Mouse (Mus musculus) limb, embryonic 13.5 days (tissue): ENCODE measurements at regions not wholly inside any gene's neighbourhood (a gene's known extent, or its start where the extent isn't known, plus 50 kb on each side); places are given as distances from the start of the nearest gene placed in this dataset.

Source experiments
- ATAC-seq: fragments of 200-750 bp; cut with Nextera tagmentation; 2 replicates; pipeline ENCODE4 v1.8.0; 2017; ENCODE audit warnings: low read depth, moderate number of reproducible peaks, moderate TSS enrichment; ENCODE audit not compliant: low FRiP score
- H3K27ac ChIP-seq: fragments of 300-500 bp; sonication (generic); 2 replicates; pipeline ENCODE4 v1.5.1; 2015; ENCODE audit warnings: inconsistent platforms, mild to moderate bottlenecking, moderate library complexity
- H3K27me3 ChIP-seq: fragments of 300-500 bp; sonication (generic); 2 replicates; pipeline ENCODE4 v1.6.1; 2015; ENCODE audit warnings: mild to moderate bottlenecking, inconsistent platforms
- H3K36me3 ChIP-seq: fragments of 300-500 bp; sonication (generic); 2 replicates; pipeline ENCODE4 v1.6.1; 2015; ENCODE audit warnings: inconsistent platforms, mild to moderate bottlenecking, moderate library complexity
- H3K4me1 ChIP-seq: fragments of 300-500 bp; sonication (generic); 2 replicates; pipeline ENCODE4 v1.6.1; 2015; ENCODE audit warnings: inconsistent platforms
- H3K4me2 ChIP-seq: fragments of 300-500 bp; sonication (generic); replicated peaks from 2 replicates; pipeline ENCODE4 v1.6.1; 2015; ENCODE audit warnings: inconsistent platforms, mild to moderate bottlenecking, moderate library complexity
- H3K4me3 ChIP-seq: fragments of 300-500 bp; sonication (generic); 2 replicates; pipeline ENCODE4 v1.5.1; 2015; ENCODE audit warnings: moderate library complexity, mild to moderate bottlenecking, inconsistent platforms
- H3K9ac ChIP-seq: fragments of 300-500 bp; sonication (generic); 2 replicates; pipeline ENCODE4 v1.6.1; 2015; ENCODE audit warnings: mild to moderate bottlenecking, inconsistent platforms
- H3K9me3 ChIP-seq: fragments of 300-500 bp; sonication (generic); 2 replicates; pipeline ENCODE4 v1.6.1; 2016; ENCODE audit warnings: inconsistent platforms
- WGBS: fragments of 180-500 bp; shearing (Covaris S2); methylation state at CpG from one replicate; pipeline ENCODE4 v1.1.7; 2015; 5-methylcytosine and 5-hydroxymethylcytosine counted together

DNA sequence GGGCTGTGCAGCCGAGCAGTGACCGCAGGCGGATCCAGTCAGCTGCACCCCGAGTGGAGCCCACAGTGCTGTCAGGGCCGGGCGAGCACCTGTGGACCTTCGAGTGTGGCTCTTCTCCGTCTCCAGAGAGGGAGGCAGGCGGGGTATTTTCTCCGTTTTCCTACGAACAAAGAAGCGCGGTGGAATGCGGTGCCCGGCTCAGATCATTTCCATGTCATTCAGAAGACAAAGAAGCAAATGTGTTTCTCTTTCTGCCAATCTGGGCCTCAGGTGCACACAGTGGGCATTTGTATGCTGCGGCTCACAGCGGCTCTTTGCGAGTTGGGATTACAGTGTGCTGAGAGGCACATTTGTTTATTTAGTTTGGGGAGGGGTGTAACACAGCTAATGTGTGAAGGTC is 483.1 kb downstream of the Ajap1 start:
- Histone ChIP-seq H3K4me1 (no peaks in the 10 kb centered on the region), H3K9ac (no peak overlapping the region), H3K9me3 (no peaks in the 10 kb centered on the region), H3K27me3 (no peaks in the 10 kb centered on the region; the same call in 1 of the 2 replicates), H3K36me3 (no peaks in the 10 kb centered on the region), H3K27ac (no peak overlapping the region), H3K4me3 (no peak overlapping the region), H3K4me2 (no peak overlapping the region)
- no peak for ATAC-seq
- WGBS: 72% methylated on average over 18 of the region's 18 CpGs

DNA sequence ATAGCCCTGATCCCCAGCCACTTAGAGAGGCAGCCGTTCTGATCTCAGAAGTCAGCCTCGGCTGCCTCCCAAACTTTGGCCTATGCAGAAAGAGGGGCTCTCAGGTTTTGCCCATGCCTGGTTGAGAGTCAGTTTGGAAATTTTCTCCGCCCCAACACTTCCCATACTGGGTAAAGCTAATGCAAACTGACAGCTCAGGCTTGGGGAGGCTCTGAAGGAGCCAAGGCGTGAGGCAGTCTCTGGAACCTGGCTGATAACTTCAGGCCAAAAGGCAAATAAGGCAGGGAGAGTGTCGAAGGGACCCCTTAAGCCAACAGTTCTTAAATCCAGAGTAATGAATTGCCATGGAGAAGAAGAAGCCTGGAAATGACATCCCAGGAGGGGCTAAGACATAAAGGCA is 485.4 kb downstream of the Ajap1 start:
- Histone ChIP-seq H3K9me3 (no peaks in the 10 kb centered on the region), H3K4me3 (no peak overlapping the region), H3K27ac (no peak overlapping the region), H3K4me1 (no peaks in the 10 kb centered on the region), H3K27me3 (no peaks in the 10 kb centered on the region; the same call in 1 of the 2 replicates), H3K9ac (no peak overlapping the region), H3K4me2 (no peak overlapping the region), H3K36me3 (no peaks in the 10 kb centered on the region)
- WGBS: 68% methylated on average over 5 of the region's 5 CpGs
- ATAC-seq: no peak

GRCm38 (mm10) chr4:152996641-152997040 is 486.0 kb downstream of the Ajap1 start:
- Histone ChIP-seq H3K9me3 (no peaks in the 10 kb centered on the region), H3K27ac (no peak overlapping the region), H3K4me3 (no peak overlapping the region), H3K4me1 (no peaks in the 10 kb centered on the region), H3K9ac (no peak overlapping the region), H3K27me3 (no peaks in the 10 kb centered on the region; the same call in 1 of the 2 replicates), H3K4me2 (no peak overlapping the region), H3K36me3 (no peaks in the 10 kb centered on the region)
- WGBS: 70% methylated on average over 2 of the region's 2 CpGs
- no peak for ATAC-seq

DNA sequence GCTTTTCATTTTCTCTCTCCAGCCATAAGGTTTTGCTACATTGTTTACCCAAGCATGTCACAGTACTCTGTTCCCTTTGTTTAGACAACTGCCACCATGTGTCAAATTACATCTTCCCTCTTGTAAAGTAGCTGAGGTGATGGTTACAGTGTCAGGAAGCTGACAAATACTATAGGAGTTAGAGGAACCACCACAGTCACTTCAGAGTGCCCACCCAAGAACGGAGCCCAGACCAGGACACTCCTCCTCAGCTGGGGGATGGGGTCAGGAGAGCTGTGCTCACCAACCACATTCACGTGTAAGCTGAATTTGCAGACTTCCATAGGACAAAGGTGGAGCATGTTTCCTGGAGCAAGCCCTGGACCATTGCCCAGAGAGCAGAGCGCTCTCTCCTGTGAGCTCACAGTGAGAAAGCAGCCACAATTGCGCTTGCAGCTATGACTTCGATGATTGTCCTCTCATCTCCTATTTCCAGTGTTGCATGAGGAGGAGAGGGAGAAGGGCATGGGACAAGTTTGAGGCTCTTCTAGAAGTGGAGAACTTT is 487.5 kb downstream of the Ajap1 start:
- Histone ChIP-seq H3K36me3 (no peaks in the 10 kb centered on the region), H3K4me1 (no peaks in the 10 kb centered on the region), H3K27me3 (no peaks in the 10 kb centered on the region; the same call in 1 of the 2 replicates), H3K27ac (no peak overlapping the region), H3K9ac (no peak overlapping the region), H3K9me3 (no peaks in the 10 kb centered on the region), H3K4me2 (no peak overlapping the region), H3K4me3 (no peak overlapping the region)
- no peak for ATAC-seq
- 66% methylated on average over 5 of the region's 5 CpGs for WGBS

- H3K9me3 ChIP-seq: no peaks in the 10 kb centered on the region
- H3K36me3 ChIP-seq: no peaks in the 10 kb centered on the region
- H3K4me1 ChIP-seq: no peaks in the 10 kb centered on the region
- no peak for ATAC-seq
- 69% methylated on average over 3 of the region's 3 CpGs for WGBS
- H3K27ac ChIP-seq: no peak overlapping the region
- no peak overlapping the region for H3K4me2 ChIP-seq
- no peak overlapping the region for H3K9ac ChIP-seq
- H3K4me3 ChIP-seq: no peak overlapping the region
- H3K27me3 ChIP-seq: no peaks in the 10 kb centered on the region; the same call in 1 of the 2 replicates
These were observed 488.4 kb downstream of the Ajap1 start for GRCm38 (mm10) chr4:152994206-152994605.

DNA sequence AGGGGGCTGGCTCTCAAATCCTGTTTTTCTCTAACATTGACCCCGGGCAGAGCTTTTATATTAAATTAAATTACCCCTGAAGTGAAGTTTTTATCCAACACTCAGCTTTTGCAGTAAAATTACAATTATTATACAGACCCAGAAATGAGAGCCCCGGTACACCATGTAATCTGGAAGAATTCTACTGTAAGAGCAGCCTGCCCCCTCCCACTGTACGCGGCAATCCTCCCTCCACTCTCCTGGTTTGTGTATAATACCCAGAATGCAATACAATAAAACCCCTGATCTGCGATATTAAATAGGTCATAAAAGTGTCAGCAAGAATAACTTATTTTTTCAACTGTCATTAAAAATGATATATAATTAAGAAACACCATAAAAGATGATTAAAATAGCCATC is 492.3 kb downstream of the Ajap1 start:
- Histone ChIP-seq H3K36me3 (no peaks in the 10 kb centered on the region), H3K4me1 (no peaks in the 10 kb centered on the region), H3K4me2 (no peak overlapping the region), H3K27me3 (no peaks in the 10 kb centered on the region), H3K9ac (no peak overlapping the region), H3K27ac (no peak overlapping the region), H3K9me3 (no peaks in the 10 kb centered on the region), H3K4me3 (no peak overlapping the region)
- WGBS: 52% methylated on average over 5 of the region's 5 CpGs
- ATAC-seq: no peak

GRCm38 (mm10) chr4:152987726-152988125 is 494.9 kb downstream of the Ajap1 start:
- no peak overlapping the region for H3K4me2 ChIP-seq
- no peaks in the 10 kb centered on the region for H3K4me1 ChIP-seq
- no peaks in the 10 kb centered on the region for H3K27me3 ChIP-seq
- H3K4me3 ChIP-seq: no peak overlapping the region
- WGBS: 65% methylated on average over 4 of the region's 4 CpGs
- no peak overlapping the region for H3K9ac ChIP-seq
- no peaks in the 10 kb centered on the region for H3K9me3 ChIP-seq
- no peak overlapping the region for H3K27ac ChIP-seq
- ATAC-seq: no peak
- H3K36me3 ChIP-seq: no peaks in the 10 kb centered on the region

DNA sequence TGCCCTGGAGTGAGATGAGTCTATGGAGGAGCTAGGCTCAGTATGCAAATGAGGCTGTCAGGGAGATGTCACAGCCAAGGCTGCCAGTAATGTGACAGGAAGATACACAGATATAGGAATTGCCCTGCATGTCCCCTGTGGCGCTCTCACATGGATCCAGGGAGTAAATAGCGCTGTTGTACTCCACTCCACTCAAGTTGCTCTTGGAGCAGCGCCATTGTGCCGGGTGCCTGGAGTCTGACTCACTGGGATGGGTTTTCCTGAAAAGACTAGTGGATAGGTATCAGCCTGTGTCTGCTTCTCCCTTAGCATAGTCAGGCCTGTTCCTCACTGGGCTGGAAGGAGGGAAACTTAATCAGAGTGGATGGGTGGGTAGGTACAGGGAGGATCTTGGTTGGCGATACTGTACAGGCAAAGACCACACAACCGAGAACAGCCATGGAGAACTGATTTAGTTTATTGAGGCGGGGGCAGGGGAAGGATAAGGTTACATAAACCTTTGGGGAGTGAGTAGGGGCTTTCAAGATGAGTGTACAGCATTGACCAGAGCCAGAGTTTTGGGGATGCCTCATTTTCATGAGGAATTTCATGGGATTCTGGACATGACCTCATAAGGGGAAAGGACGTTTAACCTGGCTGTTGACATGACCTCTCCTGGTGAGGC is 497.5 kb upstream of the Kcnab2 start:
- WGBS: 67% methylated on average over 8 of the region's 8 CpGs
- H3K4me1 ChIP-seq: no peaks in the 10 kb centered on the region
- no peak for ATAC-seq

DNA sequence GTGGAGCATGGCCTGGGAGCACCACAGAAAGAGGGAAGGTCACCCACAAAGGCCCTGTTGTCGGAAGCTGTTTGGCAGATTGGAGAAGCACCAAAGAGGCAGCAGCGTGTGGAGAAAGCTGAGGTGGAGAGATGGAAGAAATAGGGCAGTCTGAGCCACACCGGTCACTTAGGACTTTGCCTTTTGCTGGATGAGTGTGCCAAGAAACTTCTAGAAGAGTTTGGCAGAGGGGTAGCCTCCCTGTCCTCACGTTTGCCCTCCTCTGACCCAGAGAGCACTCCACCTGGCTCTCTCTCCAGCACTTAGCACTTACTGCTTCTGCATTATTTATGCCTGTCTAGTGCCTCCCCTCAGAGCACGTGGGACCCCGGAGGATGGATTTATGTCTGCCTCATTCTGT is 485.3 kb upstream of the Kcnab2 start:
- WGBS: 72% methylated on average over 6 of the region's 6 CpGs
- ATAC-seq: no peak
- no peak overlapping the region for H3K4me3 ChIP-seq
- no peak overlapping the region for H3K27ac ChIP-seq
- H3K9ac ChIP-seq: no peak overlapping the region
- H3K4me2 ChIP-seq: no peak overlapping the region
- no peaks in the 10 kb centered on the region for H3K27me3 ChIP-seq
- H3K9me3 ChIP-seq: no peaks in the 10 kb centered on the region
- no peaks in the 10 kb centered on the region for H3K4me1 ChIP-seq
- no peaks in the 10 kb centered on the region for H3K36me3 ChIP-seq

More for the DNA sequence above, 497.5 kb upstream of the Kcnab2 start:
- no peak overlapping the region for H3K27ac ChIP-seq
- H3K9ac ChIP-seq: no peak overlapping the region
- H3K4me3 ChIP-seq: no peak overlapping the region
- H3K36me3 ChIP-seq: no peaks in the 10 kb centered on the region
- H3K27me3 ChIP-seq: no peaks in the 10 kb centered on the region
- no peak overlapping the region for H3K4me2 ChIP-seq
- H3K9me3 ChIP-seq: 0 out of 2 replicates have a peak, but pooled peaks cover 3% of the 10 kb centered on the region

DNA sequence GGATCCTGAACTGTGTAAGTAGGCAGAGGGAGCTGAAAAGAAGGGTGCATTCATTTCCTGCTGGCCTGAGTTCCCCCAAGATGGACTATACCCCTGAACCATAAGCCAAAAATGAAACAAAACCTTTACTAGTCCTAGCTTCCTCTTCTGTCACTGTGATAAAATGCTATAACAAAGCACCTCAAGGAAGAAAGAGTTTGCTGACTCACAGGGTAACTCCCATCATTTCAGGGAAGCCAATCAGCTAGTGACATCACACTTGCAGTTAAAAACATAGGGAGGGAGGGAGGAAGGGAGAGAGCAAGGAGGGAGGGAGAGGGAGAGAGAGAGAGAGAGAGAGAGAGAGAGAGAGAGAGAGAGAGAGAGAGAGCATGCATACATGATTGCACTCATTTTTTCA is 484.5 kb upstream of the Kcnab2 start:
- H3K9me3 ChIP-seq: no peaks in the 10 kb centered on the region
- H3K4me1 ChIP-seq: no peaks in the 10 kb centered on the region
- ATAC-seq: no peak
- no peak overlapping the region for H3K27ac ChIP-seq
- H3K27me3 ChIP-seq: no peaks in the 10 kb centered on the region
- no peak overlapping the region for H3K4me2 ChIP-seq
- H3K9ac ChIP-seq: no peak overlapping the region
- H3K4me3 ChIP-seq: no peak overlapping the region
- H3K36me3 ChIP-seq: no peaks in the 10 kb centered on the region

DNA sequence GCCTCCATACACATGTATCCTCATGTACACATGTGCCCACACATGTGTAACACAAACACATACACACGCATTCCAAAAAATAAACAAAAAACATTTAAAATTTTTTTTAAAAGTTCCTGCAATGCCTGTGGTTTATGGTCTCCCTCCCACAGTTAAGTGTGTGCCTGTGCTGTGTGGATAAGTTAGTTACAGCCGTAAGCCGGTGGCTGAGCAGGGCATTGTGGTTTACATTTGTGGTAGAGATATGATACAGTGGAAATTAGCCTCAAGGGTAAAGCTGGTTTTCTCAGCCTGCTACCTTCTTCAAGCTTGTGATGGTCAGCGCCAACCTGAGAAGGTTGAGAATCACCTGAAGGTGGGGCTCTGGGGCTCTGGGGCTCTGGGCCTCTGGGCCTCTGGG is 484.0 kb upstream of the Kcnab2 start:
- no peak overlapping the region for H3K4me2 ChIP-seq
- H3K27ac ChIP-seq: no peak overlapping the region
- H3K36me3 ChIP-seq: no peaks in the 10 kb centered on the region
- no peaks in the 10 kb centered on the region for H3K27me3 ChIP-seq
- H3K9ac ChIP-seq: no peak overlapping the region
- H3K4me3 ChIP-seq: no peak overlapping the region
- no peaks in the 10 kb centered on the region for H3K9me3 ChIP-seq
- H3K4me1 ChIP-seq: no peaks in the 10 kb centered on the region
- WGBS: 83% methylated on average over 4 of the region's 4 CpGs
- no peak for ATAC-seq

DNA sequence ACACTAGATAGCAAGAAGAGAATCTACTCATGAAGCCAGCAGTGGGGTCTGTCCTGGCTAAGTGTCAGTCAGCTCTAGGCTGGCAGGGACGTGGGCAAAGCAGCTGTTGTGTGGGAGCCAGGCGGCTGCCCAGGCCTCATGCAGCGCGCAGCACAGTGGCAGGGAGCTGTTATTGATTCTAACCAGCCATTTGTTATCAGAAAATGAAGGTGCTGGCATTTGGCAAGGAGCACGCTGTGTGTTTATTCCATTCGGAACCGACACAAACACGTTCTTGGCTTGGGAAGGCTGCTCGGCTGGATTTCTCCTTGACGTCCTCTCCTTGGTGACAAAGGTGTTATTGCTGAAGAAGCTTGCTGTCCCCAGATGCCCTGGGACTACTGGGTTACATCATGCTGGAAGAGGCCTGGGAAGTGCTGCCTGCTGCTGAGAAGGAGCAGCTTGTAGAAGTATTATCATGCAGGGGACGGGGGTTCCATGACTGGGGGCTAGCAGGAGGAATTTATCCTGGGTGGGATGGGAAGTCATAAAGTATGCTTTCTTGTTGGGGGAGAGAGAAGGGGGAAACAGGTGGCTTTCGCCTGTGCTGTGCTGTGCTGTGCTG is 482.1 kb upstream of the Kcnab2 start:
- H3K4me3 ChIP-seq: no peak overlapping the region
- H3K4me1 ChIP-seq: no peaks in the 10 kb centered on the region
- H3K4me2 ChIP-seq: no peak overlapping the region
- H3K27ac ChIP-seq: no peak overlapping the region
- no peaks in the 10 kb centered on the region for H3K27me3 ChIP-seq
- H3K9ac ChIP-seq: no peak overlapping the region
- 57% methylated on average over 12 of the region's 12 CpGs for WGBS
- ATAC-seq: no peak
- H3K36me3 ChIP-seq: no peaks in the 10 kb centered on the region
- H3K9me3 ChIP-seq: no peaks in the 10 kb centered on the region
